Mouse (Mus musculus): ENCODE data around the gene Podn. TPM values are rescaled to one million over a fixed set of nuclear protein-coding genes. Genes with fewer than 3 reads are reported as not detected.

Gene Podn
- polyA plus RNA-seq, 1 experiment, result 0.02 TPM

DNA sequence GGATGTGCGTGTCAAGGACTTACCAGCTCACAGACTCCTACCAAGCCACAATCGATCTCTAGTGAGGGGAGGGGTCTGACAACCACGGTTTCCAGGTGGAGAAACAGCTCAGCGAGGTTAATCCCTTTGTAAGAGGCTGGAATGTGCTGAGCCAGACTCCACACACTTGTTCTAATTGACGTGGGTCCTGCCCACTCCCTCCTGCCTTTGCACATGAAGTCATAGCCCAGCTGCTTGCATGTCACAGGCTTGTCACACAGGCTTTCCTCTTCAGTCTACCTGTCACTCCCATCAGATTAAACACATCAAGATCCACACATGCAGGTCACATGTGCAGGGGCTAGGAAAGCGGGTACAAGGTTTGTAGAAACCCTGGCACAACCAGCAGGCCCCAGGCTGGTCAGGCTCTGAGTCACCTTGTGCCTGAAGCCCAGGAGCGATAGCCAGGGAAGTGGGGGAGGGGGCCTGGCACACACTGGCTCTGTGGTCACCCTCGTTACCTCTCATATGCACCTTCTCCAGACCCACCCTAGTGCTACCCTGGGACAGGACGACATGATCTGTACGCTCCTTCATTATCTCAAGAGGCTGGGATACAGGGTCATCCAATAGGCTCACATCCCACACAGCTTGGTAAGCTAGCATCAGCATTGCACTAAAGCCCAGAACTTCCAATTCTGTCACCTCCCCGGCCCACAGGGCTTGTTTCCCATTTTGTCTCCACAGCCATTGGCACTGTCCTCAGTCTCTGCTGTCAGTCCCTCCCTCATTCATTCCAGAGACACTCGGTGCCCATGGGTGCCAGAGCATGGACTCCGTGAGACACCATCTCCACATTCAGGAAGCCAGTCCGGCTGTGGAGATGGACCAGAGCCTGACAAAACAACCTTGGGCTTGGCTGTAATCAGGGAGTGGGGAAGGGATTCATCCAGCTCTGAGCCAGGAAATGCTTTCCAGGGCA, 77.0 kb downstream of the Podn start:
- no peaks in the 10 kb centered on the region for H3K79me2 ChIP-seq (ENCODE audit: control insufficient read depth, insufficient read depth)
- H3K27me3 ChIP-seq (ENCODE audit: control insufficient read depth, insufficient read depth, insufficient read length), result no peaks in the 10 kb centered on the region
- no peak overlapping the region for H3ac ChIP-seq (ENCODE audit: control insufficient read depth, insufficient read length, low read depth)
- H3K4me3 ChIP-seq (ENCODE audit: insufficient read depth, poor library complexity, severe bottlenecking), result no peak overlapping the region
- H3K79me3 ChIP-seq (ENCODE audit: low read depth), result no peaks in the 10 kb centered on the region
- H3K36me3 ChIP-seq (ENCODE audit: control insufficient read depth, insufficient read depth), result no peaks in the 10 kb centered on the region
- TF ChIP-seq CEBPB (IDR thresholded peaks at IDR 0.05; ENCODE audit: low read depth) (no peak), MYOG (IDR thresholded peaks at IDR 0.05; ENCODE audit: control insufficient read depth, extremely low read depth, insufficient read length) (no peak), FOSL1 (IDR thresholded peaks at IDR 0.05; ENCODE audit: insufficient read depth, low read length, poor library complexity, severe bottlenecking) (no peak), MAX (IDR thresholded peaks at IDR 0.05) (no peak), CTCF (IDR thresholded peaks at IDR 0.05; ENCODE audit: control insufficient read depth, insufficient read depth, insufficient read length) (no peak), USF1 (IDR thresholded peaks at IDR 0.05; ENCODE audit: low read depth) (no peak)

DNA sequence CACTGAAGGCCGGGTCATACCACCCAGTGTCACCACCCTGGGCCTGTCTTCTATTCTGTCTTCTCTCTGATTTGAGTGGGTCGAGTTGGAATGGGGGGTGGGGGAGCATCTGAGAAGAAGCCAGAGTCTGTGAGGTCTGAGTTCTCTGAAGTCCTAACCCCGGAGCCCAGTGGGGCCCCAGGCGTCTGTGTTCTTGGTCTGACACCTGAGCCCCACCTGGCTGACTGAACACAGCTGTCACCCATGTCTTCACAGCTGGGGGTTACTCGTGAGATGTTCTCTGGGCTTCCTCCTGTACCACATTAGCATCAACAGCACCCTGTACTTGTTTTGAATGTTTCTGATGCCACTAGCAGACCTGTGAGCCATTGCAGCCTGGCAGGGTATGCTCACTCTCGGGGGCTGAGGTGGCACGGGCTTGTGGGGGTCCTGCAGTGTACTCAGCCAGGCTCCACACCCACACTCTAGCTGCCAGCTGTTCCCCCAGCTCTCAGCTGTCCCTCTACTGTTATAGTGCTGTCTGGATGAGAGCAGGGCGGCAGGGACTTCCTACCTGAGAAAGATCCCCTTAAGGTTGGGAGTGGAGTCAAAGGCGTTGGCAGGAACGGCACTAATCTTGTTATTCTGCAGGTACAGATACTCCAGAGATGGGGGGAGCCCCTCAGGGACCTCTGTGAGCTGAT, 77.9 kb downstream of the Podn start:
- H3K4me3 ChIP-seq (ENCODE audit: insufficient read depth, poor library complexity, severe bottlenecking), result no peak overlapping the region

DNA sequence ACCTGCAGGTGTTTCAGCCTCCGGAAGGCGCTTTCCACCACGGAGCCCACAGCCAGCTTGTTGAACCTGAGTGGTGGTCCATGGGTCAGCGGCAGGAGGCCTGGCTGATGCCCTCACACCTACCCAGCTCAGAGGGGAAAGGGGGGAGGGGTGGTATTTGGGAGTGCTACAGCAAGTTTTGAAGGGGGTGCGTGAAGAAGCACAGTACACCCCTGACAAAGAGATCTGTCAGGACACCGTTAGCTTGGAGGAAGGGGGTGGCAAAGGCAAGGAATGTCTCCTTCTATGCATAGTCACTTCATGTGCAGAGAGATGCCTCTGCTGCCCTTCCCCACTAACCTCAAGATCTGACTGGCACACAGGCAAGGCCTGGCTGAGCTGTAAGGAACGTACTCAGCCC, 78.4 kb downstream of the Podn start:
- TF ChIP-seq MYOG (IDR thresholded peaks at IDR 0.05; ENCODE audit: control insufficient read depth, extremely low read depth, insufficient read length) (no peak), MAX (IDR thresholded peaks at IDR 0.05) (no peak), USF1 (IDR thresholded peaks at IDR 0.05; ENCODE audit: low read depth) (no peak), CTCF (IDR thresholded peaks at IDR 0.05; ENCODE audit: control insufficient read depth, insufficient read depth, insufficient read length) (no peak)
- H3K4me3 ChIP-seq (ENCODE audit: insufficient read depth, poor library complexity, severe bottlenecking), result no peak overlapping the region
- no peaks in the 10 kb centered on the region for H3K79me3 ChIP-seq (ENCODE audit: low read depth)
- H3K27me3 ChIP-seq (ENCODE audit: control insufficient read depth, insufficient read depth, insufficient read length), result no peaks in the 10 kb centered on the region
- no peaks in the 10 kb centered on the region for H3K36me3 ChIP-seq (ENCODE audit: control insufficient read depth, insufficient read depth)
- no peaks in the 10 kb centered on the region for H3K79me2 ChIP-seq (ENCODE audit: control insufficient read depth, insufficient read depth)
- no peak overlapping the region for H3ac ChIP-seq (ENCODE audit: control insufficient read depth, insufficient read length, low read depth)

More for the DNA sequence above, 77.9 kb downstream of the Podn start:
- no peak for TF ChIP-seq MYOG (IDR thresholded peaks at IDR 0.05; ENCODE audit: control insufficient read depth, extremely low read depth, insufficient read length)
- TF ChIP-seq MYOD1 (IDR thresholded peaks at IDR 0.05; ENCODE audit: control insufficient read depth, insufficient read length, low read depth), result no peak
- no peak for TF ChIP-seq USF1 (IDR thresholded peaks at IDR 0.05; ENCODE audit: low read depth)
- TF ChIP-seq FOSL1 (IDR thresholded peaks at IDR 0.05; ENCODE audit: insufficient read depth, low read length, poor library complexity, severe bottlenecking), result no peak
- TF ChIP-seq CEBPB (IDR thresholded peaks at IDR 0.05; ENCODE audit: low read depth), result no peak
- no peak for TF ChIP-seq MAX (IDR thresholded peaks at IDR 0.05)
- no peak for TF ChIP-seq CTCF (IDR thresholded peaks at IDR 0.05; ENCODE audit: control insufficient read depth, insufficient read depth, insufficient read length)
- no peaks in the 10 kb centered on the region for H3K36me3 ChIP-seq (ENCODE audit: control insufficient read depth, insufficient read depth)
- H3K79me3 ChIP-seq (ENCODE audit: low read depth), result no peaks in the 10 kb centered on the region
- no peak overlapping the region for H3ac ChIP-seq (ENCODE audit: control insufficient read depth, insufficient read length, low read depth)
- H3K79me2 ChIP-seq (ENCODE audit: control insufficient read depth, insufficient read depth), result no peaks in the 10 kb centered on the region
- H3K27me3 ChIP-seq (ENCODE audit: control insufficient read depth, insufficient read depth, insufficient read length), result no peaks in the 10 kb centered on the region

DNA sequence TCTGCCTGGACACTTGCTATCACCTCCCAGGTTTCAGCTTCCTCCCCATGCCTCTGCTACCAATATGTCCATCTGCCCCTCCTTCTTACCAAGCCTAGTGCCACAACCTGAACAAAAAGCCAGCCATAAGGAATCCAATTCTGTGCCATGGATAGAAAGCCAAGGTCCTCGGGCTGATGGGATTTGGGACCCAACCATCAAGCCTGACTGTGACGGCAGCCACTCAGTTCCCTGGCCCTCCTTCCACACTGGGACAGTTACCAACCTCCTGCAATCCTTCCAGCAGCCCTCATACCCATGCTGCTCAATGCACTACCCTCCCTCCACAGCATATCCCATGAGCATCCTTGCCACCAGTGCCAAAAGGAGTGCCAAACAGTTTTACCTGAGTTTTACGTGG, 79.9 kb downstream of the Podn start:
- TF ChIP-seq CEBPB (IDR thresholded peaks at IDR 0.05; ENCODE audit: low read depth) (no peak), FOSL1 (IDR thresholded peaks at IDR 0.05; ENCODE audit: insufficient read depth, low read length, poor library complexity, severe bottlenecking) (no peak), MYOG (IDR thresholded peaks at IDR 0.05; ENCODE audit: control insufficient read depth, extremely low read depth, insufficient read length) (no peak), MYOD1 (IDR thresholded peaks at IDR 0.05; ENCODE audit: control insufficient read depth, insufficient read length, low read depth) (no peak)

DNA sequence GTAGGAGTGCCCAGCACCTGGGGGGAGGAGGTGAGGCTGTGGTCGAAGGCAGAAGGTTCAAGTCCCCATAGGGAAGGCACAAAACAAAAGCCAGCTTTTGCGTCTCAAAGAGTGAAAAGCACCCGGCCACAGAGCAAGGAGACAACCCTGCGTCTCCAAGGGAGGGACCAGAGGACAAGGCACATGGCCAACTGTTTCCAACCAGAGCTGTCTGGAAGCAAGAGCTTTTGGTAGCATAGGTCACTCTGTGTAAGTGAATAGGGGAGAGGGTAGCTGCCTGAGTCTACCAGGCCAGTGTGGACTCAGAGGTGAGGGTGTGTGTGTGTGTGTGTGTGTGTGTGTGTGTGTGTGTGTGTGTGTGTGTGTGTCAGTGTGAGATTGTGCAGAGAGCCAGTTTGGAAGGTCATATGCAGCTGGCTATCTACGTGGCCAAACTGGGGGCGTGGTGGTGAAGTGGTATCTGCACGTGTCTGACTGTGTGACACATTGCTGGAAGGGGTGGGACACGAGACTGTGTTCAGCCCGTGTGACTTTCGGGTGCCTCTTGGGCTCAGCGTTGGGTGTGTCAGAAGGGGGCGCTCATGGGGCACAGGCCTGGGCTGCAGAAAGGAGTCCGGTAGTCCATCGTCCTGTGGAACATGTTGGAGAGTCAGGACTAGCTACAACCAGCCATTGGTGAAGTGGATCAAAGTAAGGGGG, 81.0 kb downstream of the Podn start:
- Histone ChIP-seq H3K27me3 (ENCODE audit: control insufficient read depth, insufficient read depth, insufficient read length) (no peaks in the 10 kb centered on the region), H3ac (ENCODE audit: control insufficient read depth, insufficient read length, low read depth) (no peak overlapping the region), H3K79me2 (ENCODE audit: control insufficient read depth, insufficient read depth) (no peaks in the 10 kb centered on the region), H3K4me3 (ENCODE audit: insufficient read depth, poor library complexity, severe bottlenecking) (no peak overlapping the region), H3K79me3 (ENCODE audit: low read depth) (no peaks in the 10 kb centered on the region), H3K36me3 (ENCODE audit: control insufficient read depth, insufficient read depth) (no peaks in the 10 kb centered on the region)
- TF ChIP-seq MYOD1 (IDR thresholded peaks at IDR 0.05; ENCODE audit: control insufficient read depth, insufficient read length, low read depth) (no peak), CTCF (IDR thresholded peaks at IDR 0.05; ENCODE audit: control insufficient read depth, insufficient read depth, insufficient read length) (peak; percentile 66)

More for the DNA sequence above, 79.9 kb downstream of the Podn start:
- Histone ChIP-seq H3K79me2 (ENCODE audit: control insufficient read depth, insufficient read depth) (no peaks in the 10 kb centered on the region), H3K27me3 (ENCODE audit: control insufficient read depth, insufficient read depth, insufficient read length) (no peaks in the 10 kb centered on the region), H3ac (ENCODE audit: control insufficient read depth, insufficient read length, low read depth) (no peak overlapping the region), H3K4me3 (ENCODE audit: insufficient read depth, poor library complexity, severe bottlenecking) (no peak overlapping the region), H3K36me3 (ENCODE audit: control insufficient read depth, insufficient read depth) (no peaks in the 10 kb centered on the region), H3K79me3 (ENCODE audit: low read depth) (no peaks in the 10 kb centered on the region)
